Mouse (Mus musculus) heart, postnatal 14 days (tissue): Measurements from ENCODE around the gene Plcb4. TPM values are rescaled to one million over a fixed set of nuclear protein-coding genes. Genes with fewer than 3 reads are reported as not detected.
"Not testable (repeated sequence)": the region's sequence is repeated elsewhere in the genome, so short reads cannot be mapped to it uniquely, and the experiment has no call there.

ENCODE experiments used
- DNase-seq, 2 experiments: peaks; one replicate each; pipeline ENCODE4 v3.0.0; 2021 to 2022
- intact Hi-C: fragments of 180-260 bp; cut with DNase I; formaldehyde crosslinking; loops from one replicate; pipeline ENCODE4 v1.15.1; 2025
- total RNA-seq, 2 experiments: library from RNA; stranded (reverse); gene quantifications; 2 replicates each; pipeline ENCODE4 v1.2.3; 2021

Gene Plcb4
- total RNA-seq, 2 experiments from 2014 or later, result 82.1 to 93.1 TPM

- intact Hi-C loops, result no loop called here
- DNase-seq, result peak in 1 of 2 experiments; percentile 50
Observed at GRCm38 (mm10) chr2:135711049-135711924, 52.5 kb downstream of the Plcb4 start.

DNA sequence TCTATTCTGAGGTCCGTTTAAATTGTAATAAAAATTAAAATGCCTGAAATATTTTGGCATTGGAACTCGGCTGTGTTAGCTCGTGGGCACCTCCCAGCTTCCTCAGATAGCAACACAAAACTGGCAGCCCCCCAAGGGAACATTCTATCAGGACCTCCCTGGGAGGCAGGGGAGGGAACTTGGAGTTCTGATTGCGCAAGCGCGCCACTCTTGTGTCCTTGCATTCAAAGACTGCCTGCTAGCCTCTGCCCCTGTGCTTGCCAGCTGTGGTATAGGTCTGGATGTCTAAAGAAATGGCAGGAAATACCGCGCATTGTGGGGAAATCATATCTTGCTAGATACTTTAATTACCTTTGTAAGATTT, 53.1 kb downstream of the Plcb4 start:
- DNase-seq, result peak; percentile 87 to 88
- intact Hi-C loops, result no loop called here

DNA sequence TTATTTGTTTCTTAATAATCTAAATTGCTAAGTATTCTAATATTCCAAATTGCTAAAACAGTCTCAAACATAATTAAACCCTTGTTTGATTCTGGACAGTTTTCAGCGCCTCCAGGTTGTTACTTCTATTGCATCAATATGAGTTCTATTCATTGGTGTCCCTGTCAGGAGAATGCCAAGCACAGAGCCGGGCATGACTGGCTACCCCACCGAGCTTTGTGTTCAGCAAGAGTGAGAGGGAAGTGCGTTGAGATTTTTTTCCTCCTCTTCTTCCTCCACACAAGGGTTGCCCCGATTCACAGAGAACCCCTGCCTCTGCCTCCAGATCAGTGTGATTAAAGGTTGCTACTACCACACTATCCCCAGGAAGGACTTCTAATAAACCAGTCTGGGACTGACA, 53.5 kb downstream of the Plcb4 start:
- intact Hi-C loops, result no loop called here

GRCm38 (mm10) chr2:135712921-135713320, 54.1 kb downstream of the Plcb4 start:
- no peak for DNase-seq
- intact Hi-C loops, result no loop called here

More for the DNA sequence above, 53.5 kb downstream of the Plcb4 start:
- DNase-seq, result no peak

- DNase-seq, result no peak
- intact Hi-C loops, result no loop called here
Observed at GRCm38 (mm10) chr2:135716180-135716579, 57.4 kb downstream of the Plcb4 start.

DNA sequence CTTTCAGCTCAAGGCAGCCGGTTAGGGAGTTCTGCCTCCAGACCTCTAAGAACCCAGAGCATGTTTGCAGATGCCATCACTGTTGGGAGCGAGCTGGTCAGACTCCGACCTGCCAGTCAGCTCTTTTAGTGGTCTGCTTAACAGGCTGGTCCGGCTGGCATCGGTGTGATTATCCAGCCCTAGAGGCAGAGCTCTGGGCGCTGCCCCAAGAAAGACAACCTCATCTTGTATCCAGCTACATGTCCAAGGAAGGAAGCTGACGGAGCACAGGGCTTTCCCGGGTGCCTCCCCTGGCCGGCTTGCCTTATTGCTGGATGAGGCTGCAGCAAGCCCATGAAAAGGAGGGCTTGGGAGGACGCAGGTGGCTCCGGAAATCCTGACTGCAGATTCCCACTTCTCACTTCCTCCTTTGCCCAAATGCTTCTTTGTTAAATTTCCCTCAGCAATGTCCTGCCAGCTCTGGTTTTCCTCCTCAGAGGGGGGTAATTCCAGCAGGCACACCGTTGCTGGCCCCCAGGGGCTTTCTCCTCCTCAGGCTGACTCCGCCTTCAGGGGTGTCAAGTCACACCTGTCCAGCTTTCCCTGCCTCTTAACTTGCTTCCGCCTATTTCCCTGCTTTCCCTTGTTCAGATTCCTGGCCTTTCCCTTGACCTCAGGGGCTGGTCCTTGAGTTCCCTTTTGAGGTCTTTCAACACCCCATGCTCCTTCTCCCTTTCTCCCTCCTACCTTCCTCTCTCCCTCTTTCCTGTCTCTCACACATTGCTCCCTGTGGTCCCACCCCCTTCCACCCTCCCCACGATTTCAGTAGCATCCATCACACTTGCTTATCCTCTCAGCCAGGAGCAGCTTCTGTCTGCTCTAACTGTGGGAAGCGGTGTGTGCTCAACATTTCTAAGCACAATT, 58.7 kb downstream of the Plcb4 start:
- DNase-seq, result peak; percentile 72 to 75
- intact Hi-C loops, result no loop called here

GRCm38 (mm10) chr2:135722109-135722508, 63.3 kb downstream of the Plcb4 start:
- intact Hi-C loops, result no loop called here
- DNase-seq, result no peak

GRCm38 (mm10) chr2:135723387-135723786, 64.6 kb downstream of the Plcb4 start:
- DNase-seq, result no peak
- intact Hi-C loops, result no loop called here

GRCm38 (mm10) chr2:135724489-135724888, 65.7 kb downstream of the Plcb4 start:
- DNase-seq, result no peak
- intact Hi-C loops, result no loop called here

- DNase-seq, result no peak
- intact Hi-C loops, result no loop called here
Observed at GRCm38 (mm10) chr2:135725362-135725761, 66.6 kb downstream of the Plcb4 start.

GRCm38 (mm10) chr2:135727088-135727487, 68.3 kb downstream of the Plcb4 start:
- DNase-seq, result no peak
- intact Hi-C loops, result no loop called here

DNA sequence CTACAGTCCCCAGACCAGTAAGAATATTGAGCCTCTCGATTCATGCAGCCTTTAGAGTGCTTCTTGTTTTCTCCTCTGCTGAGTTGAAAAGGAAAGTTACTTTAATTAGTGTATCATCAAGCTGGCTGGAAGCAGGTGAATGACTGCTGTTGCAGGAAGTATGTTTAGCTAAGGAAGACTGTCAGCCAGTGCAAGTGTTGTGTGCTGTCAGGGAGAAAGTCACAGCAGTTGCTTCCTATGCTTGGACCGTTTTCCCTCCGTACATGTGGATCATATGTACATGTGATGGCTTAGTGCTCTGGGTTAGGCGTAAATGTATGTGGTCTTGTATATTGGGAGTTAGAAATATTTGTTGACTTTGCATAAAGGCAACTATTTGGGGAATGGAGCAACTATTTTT, 69.1 kb downstream of the Plcb4 start:
- intact Hi-C loops, result no loop called here
- no peak for DNase-seq

DNA sequence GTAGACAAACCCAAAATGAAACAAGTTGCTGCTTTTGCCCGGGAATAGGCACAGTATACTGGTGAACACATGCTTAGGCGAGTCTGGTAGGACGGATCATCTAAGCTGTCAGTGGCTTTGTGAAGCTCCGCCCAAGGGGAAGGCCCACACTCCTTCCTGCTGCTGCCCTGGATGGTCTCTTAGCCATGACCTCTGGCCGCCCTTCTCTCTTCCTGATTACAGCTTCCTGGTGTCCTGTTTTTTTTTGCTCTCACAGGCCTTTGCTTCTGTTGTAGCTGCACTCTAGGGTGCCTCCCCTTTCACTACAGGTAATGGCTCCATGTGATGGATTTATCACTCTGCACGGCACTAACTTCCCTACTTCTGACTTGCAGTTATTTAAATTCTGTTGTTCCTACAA, 72.8 kb downstream of the Plcb4 start:
- intact Hi-C loops, result loop anchor here (5.0 kb wide), 2 partner anchors 66 to 69 kb away; no protein-coding TSS in a partner anchor
- DNase-seq, result peak; percentile 47 to 51

DNA sequence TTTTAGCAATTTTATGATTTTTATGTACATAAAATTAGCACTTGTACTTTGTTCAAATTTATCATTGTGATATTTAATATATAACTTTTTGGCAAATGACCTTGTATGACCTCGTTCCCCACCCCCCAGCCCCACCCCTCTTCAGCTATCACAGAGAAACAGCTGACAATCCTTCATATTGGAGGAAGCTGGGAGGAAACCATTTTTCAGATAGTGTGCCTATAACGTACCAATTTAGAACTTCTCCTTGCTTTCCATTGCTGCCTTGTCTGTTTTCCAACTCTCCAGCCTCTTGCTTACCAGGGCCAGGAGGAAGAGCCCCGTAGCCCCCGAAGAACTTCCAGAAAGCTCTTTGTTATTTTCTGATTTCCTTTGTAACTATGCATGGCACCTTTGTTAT, 73.8 kb downstream of the Plcb4 start:
- intact Hi-C loops, result loop anchor here (5.0 kb wide), 2 partner anchors 65 to 70 kb away; no protein-coding TSS in a partner anchor
- no peak for DNase-seq

DNA sequence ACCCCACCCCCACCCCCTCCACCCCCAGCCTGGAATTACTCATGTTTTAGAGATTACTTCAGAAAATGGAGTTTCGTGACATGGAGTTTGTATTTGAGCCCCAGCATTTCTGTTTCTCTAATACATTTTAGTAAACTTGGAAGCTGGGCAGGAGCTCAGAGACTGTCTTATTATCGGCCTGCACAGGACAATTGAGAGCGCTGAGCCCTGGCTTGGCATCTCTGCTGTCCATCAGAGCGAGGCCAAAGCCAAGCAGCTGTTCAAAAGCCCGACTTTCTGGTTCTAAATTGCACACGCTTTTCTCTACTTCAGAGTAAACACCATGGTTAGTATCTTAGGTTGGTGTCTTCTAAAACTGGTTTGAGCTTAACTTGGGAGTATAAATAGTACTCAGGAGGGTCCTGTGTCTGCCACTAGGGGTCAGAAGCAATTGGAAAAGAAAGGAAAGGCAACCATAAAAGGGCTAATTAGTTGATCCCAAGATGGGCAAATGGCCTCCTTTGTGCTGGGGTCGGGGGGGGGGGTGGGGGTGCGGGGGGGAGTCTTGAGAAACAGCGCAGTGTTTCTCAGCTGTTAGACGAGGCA, 75.2 kb downstream of the Plcb4 start:
- no peak for DNase-seq
- intact Hi-C loops, result loop anchor here (5.0 kb wide), 2 partner anchors 63 to 72 kb away; no protein-coding TSS in a partner anchor

DNA sequence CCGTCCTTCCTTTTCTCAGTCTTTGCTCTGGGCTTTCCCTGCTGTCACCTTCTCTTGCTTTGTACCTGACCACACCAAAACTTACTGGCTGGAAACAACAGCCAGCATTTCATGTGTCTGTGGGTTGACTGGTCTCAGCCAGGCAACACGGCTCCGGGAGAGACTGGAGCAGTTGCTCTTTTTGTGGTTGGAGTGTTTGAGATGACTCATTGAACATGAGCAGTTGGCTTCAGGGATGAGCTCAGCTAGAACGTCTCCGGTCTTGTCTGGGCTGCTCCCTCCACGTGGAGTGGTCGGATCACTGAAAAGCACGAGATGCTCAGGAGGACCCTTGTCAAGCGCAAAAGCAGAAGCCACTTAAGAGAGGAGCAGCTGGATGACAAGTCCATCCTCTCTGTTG, 78.7 kb downstream of the Plcb4 start:
- no peak for DNase-seq
- intact Hi-C loops, result no loop called here

GRCm38 (mm10) chr2:135738022-135738780, 79.4 kb downstream of the Plcb4 start:
- DNase-seq, intact Hi-C loops: not testable (repeated sequence)

GRCm38 (mm10) chr2:135738950-135739349, 80.1 kb downstream of the Plcb4 start:
- intact Hi-C loops, result no loop called here
- DNase-seq, result no peak

- intact Hi-C loops, result no loop called here
- no peak for DNase-seq
Observed at GRCm38 (mm10) chr2:135742954-135743700, 84.3 kb downstream of the Plcb4 start.
